Mouse (Mus musculus) layer of hippocampus, postnatal 14 days (tissue): Measurements from ENCODE around the gene Fam71e1. TPM values are rescaled to one million over a fixed set of nuclear protein-coding genes. Genes with fewer than 3 reads are reported as not detected.
A peak's percentile ranks its signal among the peaks of the same experiment; 100 is the strongest.

Source experiments
- DNase-seq, 2 experiments: peaks; one replicate each; pipeline ENCODE4 v3.0.0; 2021 to 2022; ENCODE audit warnings: low spot score in 2 of 2, mixed read lengths in 1 of 2
- long read RNA-seq, 2 experiments: library from polyadenylated mRNA; stranded (forward); transcript quantifications; one replicate each; pipeline ENCODE4 v2.0.0; 2021
- total RNA-seq, 2 experiments: library from RNA; stranded (reverse); gene quantifications; 2 replicates each; pipeline ENCODE4 v1.2.3; 2021

Gene Fam71e1
- 10 to 100 TPM; 29.8 to 48.4 TPM for total RNA-seq
- long read RNA-seq, experiment 1, partial matches to known transcripts = 1 of 6 reads
- long read RNA-seq, experiment 1, other reads (novel, unspliced or antisense) = 3 of 6 reads
- long read RNA-seq, experiment 2, partial matches to known transcripts = 1 of 7 reads
- long read RNA-seq, experiment 2, other reads (novel, unspliced or antisense) = 1 of 7 reads

GRCm38 (mm10) chr7:44495992-44496770 lies at the start of gene Fam71e1, which contains the start of gene Emc10:
TSS of gene Fam71e1 (plus strand) at chr7:44496581.
TSS of gene Emc10 (minus strand) at chr7:44496529.
- DNase-seq = peak; percentile 98 to 99

GRCm38 (mm10) chr7:44453256-44453655 lies 43.1 kb upstream of the Fam71e1 start:
- no peak for DNase-seq

GRCm38 (mm10) chr7:44456302-44456701 lies 40.1 kb upstream of the Fam71e1 start:
- DNase-seq = no peak

- DNase-seq = no peak
Measured at GRCm38 (mm10) chr7:44460067-44460466, 36.3 kb upstream of the Fam71e1 start.

- DNase-seq = no peak
Measured at GRCm38 (mm10) chr7:44460767-44461502, 35.4 kb upstream of the Fam71e1 start.

GRCm38 (mm10) chr7:44461503-44462217 lies 34.7 kb upstream of the Fam71e1 start:
- DNase-seq = no peak

- peak in 1 of 2 experiments; percentile 24 for DNase-seq
Measured at GRCm38 (mm10) chr7:44462218-44463055, 33.9 kb upstream of the Fam71e1 start.

GRCm38 (mm10) chr7:44463056-44463425 lies 33.3 kb upstream of the Fam71e1 start:
- no peak for DNase-seq

- no peak for DNase-seq
Measured at GRCm38 (mm10) chr7:44463556-44464225, 32.7 kb upstream of the Fam71e1 start.

GRCm38 (mm10) chr7:44464511-44464910 lies 31.9 kb upstream of the Fam71e1 start:
- peak; percentile 83 to 89 for DNase-seq

GRCm38 (mm10) chr7:44465111-44465510 lies 31.3 kb upstream of the Fam71e1 start, which contains the start of gene Aspdh:
TSS of gene Aspdh (plus strand) at chr7:44465391.
- DNase-seq = no peak

GRCm38 (mm10) chr7:44466006-44466887 lies 30.1 kb upstream of the Fam71e1 start:
- no peak for DNase-seq

- no peak for DNase-seq
Measured at GRCm38 (mm10) chr7:44466888-44467311, 29.5 kb upstream of the Fam71e1 start.

- DNase-seq = peak; percentile 95 to 98
Measured at GRCm38 (mm10) chr7:44467811-44468411, 28.5 kb upstream of the Fam71e1 start, which contains the start of gene Josd2. TSS of gene Josd2 (plus strand) at chr7:44467980.

- no peak for DNase-seq
Measured at GRCm38 (mm10) chr7:44468644-44469285, 27.6 kb upstream of the Fam71e1 start.

GRCm38 (mm10) chr7:44469677-44470675 lies 26.4 kb upstream of the Fam71e1 start:
- no peak for DNase-seq
